Mouse (Mus musculus) inflammation-experienced regulatory T-cells, adult 16 weeks (primary cell): ENCODE measurements around the gene Mpv17. TPM values are rescaled to one million over a fixed set of nuclear protein-coding genes. Genes with fewer than 3 reads are reported as not detected.

Source experiments
- polyA plus RNA-seq: library from polyadenylated mRNA; unstranded; fragments of 100-300 nt; shearing (Covaris generic); gene quantifications from one replicate; pipeline ENCODE4 v1.2.1, GENCODE M21; 2017

The Mpv17 gene
- 47.9 TPM for polyA plus RNA-seq

DNA sequence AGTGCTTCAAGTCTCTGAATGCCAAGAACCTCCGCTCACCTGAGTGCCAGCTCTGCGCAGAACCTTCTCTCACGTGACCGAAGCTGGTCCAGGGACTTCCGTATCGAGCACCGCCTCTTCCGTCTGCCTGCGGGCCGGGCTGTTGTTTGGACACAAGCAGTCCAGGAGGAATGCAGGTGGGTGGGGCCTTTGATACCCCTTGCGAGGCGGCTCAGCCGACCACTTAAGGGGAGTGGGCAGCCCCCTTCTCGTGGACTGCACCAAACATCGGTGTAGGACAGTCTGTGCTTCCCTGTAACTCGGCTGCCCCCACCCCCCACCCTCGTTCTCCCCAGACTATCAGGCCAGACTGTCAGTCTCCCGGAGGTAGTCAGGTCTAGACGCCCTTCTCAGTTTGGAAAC is at the start of gene Mpv17:
Gene Mpv17, minus strand, starts transcription at position 100 of the 402 bp plus-strand sequence.

DNA sequence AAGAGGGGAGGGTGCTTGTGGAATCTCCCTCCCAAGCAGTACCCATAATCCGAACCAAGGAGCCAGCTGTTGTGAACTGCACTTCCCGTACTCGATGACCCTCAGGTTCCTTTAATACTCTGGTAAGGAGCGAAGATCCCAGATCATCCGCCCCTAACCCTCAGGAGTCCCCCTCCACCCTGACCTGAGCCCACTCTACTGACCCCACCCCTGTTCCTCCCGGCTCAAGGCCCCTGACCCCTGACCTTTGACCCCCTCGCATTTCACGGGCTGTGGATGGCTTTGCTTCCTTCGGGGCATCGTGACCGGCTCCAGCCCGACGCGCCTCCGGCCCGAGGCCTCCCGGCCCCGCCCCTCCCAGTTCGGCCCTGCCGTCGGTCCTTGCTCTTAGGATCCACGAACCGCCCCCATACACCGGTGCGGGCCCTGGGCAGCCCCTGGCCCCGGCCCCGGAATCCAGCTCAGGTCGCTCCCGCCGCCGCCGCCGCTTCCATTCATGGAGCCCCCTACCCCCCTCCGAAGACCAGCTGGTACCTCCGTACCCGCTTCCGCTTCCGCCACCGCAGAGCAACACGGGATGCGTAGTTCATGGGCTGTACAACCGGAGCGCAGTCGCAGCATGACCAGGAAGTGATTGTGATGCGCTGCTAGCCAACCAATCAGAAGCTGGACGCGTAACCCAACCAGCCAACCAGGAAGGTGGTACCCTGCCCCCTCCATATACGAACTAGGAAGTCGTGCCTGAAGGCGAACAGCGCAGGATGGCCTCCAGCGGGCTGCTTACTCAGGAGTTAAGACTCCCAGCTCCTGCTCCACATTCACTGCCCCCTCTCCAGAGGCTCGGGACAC is 47.9 kb upstream of the Mpv17 start, which contains the start of gene Zfp513:
Gene Zfp513, minus strand, starts transcription at position 562 of the 849 bp plus-strand sequence.

DNA sequence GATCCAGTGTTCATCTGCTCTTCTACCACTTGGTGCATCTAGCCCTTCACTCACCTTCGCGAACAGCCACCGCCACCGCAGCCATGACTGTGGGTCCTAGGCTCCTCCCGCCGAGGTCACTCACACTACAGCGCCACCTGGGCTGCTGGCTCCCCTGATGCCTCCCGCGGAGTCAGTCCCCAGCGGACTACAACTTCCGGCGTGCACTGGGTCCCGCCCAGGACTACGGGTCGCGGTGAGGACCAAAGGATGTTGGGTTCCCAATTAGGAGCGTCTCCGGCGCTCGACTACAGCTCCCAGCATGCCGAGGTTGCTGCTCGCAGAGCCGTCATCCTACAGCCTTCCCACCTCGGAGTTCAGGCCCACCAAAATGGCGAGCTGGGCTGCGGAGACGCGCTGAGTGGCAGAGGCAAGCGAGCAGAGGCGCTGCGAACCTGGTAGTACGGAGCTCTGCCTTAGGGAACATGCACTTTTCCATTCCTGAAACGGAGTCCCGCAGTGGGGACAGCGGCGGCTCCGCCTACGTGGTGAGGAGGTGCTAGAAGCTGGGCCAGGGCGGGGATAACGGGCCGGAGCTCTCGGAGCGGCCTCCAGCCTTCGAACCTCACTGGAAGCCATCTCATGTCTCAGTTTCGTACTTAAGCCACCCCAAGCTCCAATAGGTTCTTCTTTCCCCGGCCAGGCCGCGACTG is 39.0 kb upstream of the Mpv17 start, which contains the start of the genes Snx17 and Eif2b4:
Gene Snx17, plus strand, starts transcription at position 289 of the 692 bp plus-strand sequence.
Gene Eif2b4, minus strand, starts transcription at position 492 of the 692 bp plus-strand sequence.

DNA sequence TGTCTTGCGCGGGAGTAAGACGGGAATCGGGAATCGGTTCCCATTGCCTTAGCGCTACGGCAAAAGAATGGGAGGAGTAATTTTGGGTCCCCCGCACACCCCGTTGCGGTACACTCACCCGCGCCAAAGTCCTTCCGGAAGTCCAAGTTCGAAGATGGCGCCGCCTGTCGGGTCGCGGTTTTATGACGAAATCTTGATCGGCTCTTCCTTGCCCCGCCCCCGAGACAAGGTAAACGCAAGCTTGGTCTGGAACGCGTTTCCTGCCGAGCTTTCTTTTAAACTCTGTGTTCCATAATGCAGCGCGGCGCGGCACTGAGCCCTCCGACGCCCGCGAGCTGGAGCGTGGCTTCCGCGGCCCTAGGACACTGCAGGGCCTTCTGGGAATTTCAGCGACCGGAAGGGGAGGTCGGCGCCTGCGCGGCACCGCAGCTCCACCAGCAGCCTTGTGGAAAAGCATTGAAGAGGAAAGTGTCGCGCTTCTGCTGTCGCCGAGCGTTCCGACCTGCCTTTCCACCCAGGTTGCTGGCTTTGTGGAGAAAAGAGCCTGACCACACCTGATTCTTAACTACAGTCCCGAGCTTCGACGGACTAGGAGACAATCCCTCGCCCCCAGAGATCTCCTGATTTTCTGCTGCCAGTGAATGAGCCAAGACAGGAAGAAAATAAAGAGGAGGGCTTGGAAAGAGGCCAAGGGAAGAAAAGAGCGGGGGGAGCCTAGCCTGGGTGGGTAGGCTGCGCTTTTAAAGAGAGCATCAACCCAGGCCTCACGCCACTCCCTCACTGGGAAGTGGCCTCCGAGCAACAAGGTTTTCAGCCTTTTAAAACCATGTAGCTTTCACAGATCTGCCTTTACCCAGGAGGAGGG is 25.9 kb upstream of the Mpv17 start, which contains the start of the genes Gm29609 and Gtf3c2:
Gene Gm29609, minus strand, starts transcription at position 146 of the 865 bp plus-strand sequence.
Gene Gtf3c2, minus strand, starts transcription at position 379 of the 865 bp plus-strand sequence.

DNA sequence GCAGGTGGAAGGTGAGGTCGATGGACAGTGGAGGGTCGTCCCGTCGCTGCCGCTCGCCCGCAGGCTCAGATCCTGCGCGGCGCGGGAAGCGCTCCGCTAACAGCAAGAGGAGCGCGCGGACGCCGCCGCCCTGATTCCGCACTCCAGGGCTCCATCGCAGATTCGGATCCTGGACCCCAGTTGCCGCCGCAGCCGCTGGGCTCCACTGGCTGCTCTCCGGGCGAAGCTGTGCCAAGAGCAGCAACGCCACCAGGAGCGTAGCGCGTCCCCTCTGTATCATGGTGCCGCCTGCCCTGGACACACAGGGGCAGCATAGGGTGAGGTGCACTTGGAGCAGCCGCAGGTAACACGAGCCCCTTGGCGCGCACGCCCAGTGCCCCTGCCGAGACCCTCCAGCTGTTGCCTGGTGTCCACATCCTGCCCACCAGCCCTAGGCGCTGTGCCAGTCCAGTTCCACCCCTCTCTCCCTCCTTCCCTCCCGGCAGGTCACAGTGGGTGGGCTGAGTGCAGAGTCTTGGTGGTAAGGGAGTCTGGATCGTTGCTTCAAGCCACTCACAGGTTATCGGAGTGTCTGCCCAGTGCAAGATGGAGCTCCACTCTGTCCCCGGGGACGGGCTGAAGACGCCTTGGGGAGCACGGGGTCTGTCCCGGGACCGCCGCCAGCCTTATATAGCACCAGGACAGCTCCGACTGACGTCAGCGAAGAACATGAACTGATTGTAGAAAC is 15.6 kb downstream of the Mpv17 start, which contains the start of gene Ucn:
Gene Ucn, minus strand, starts transcription at position 589 of the 727 bp plus-strand sequence.

DNA sequence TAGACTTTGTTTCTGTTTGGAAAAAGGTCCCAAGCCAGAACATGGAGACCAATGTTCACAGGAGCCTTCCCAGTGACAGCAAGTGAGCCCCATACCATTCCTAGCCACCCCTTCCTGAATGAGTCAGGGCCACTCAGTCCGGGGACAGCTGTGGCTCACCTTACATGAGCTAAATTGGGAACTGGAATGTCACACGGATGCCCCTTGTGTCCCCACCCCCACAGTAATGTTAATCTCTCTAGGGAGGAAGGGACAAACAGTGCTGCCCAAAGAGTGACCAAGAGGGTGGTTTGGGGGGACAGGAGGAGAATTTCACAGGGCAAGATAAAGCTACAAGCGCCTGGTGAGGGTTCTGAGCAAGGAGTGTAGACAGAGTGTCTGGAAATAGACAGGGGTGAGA is 37.7 kb downstream of the Mpv17 start, which contains the start of gene Trim54:
Gene Trim54, plus strand, starts transcription at position 359 of the 400 bp plus-strand sequence.

DNA sequence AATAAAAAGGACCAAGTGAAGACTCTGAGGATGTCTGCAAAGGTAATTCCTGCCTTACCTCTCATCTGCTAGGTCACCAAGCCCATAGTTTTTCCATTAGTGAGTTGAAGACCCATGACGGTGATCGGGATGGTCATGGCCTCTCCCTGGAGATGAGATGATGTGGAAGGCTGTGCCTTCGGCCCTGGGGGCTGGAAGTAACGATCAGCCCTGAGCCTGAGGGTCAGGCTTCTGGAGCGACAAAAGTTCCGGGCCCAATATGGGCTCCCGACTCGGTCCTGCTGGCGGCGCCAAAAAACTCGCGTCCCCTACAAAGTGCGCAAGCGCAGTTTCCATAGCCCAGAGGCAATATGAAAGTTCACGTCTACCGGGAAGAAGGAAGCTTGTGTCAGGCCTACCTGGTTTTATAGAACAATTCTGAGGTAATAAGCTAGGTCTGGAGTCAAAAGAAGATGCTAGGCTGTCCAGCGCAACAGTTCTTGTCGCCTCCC is 46.0 kb downstream of the Mpv17 start, which contains the start of gene Slc30a3:
Gene Slc30a3, minus strand, starts transcription at position 238 of the 491 bp plus-strand sequence.

DNA sequence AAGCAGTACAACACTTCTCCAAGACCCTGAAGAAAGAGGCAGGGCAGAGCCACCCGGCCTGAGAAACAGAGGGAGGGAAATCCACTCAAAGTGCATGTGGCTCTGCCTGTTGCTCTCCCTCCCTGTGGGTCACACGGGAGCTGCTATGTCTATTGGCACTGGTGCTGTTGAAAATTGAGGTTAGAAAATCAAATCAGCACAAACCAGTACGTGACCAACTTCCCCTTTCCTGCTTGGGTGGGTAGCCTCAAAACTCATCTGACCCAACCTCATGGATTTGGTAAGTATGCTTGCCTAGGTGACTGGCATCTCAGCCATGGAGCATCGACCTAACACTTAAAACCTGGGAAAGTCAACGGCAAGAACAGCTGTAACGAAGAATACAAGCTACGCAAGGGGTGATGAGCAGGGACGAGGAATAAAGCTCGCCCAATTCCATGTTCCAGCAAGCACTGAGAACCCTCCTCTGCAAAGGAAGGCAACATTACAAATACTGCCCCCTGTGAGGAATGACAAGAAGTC is 48.2 kb downstream of the Mpv17 start, which contains the start of gene Dnajc5g:
Gene Dnajc5g, plus strand, starts transcription at position 472 of the 522 bp plus-strand sequence.

Other genes with a start within 250 kb of the Mpv17 start
- gene Ost4, start 246.5 kb downstream of the Mpv17 start, polyA plus RNA-seq, result 318 TPM
- 5.9 TPM for gene Emilin1, start 240.8 kb downstream of the Mpv17 start, polyA plus RNA-seq
- 27.2 TPM for gene Khk, start 232.8 kb downstream of the Mpv17 start, polyA plus RNA-seq
- 0.21 TPM for gene Cgref1, start 208.7 kb downstream of the Mpv17 start, polyA plus RNA-seq
- 236 TPM for gene Preb, start 193.9 kb downstream of the Mpv17 start, polyA plus RNA-seq
- not detected for gene Tcf23, start 185.6 kb downstream of the Mpv17 start, polyA plus RNA-seq
- 94.0 TPM for gene Atraid, start 105.9 kb downstream of the Mpv17 start, polyA plus RNA-seq
- gene Slc5a6, start 105.3 kb downstream of the Mpv17 start, polyA plus RNA-seq, result 15.0 TPM
- gene Cad, start 99.5 kb downstream of the Mpv17 start, polyA plus RNA-seq, result 32.5 TPM
- gene Dnajc5g, start 48.0 kb downstream of the Mpv17 start, polyA plus RNA-seq, result not detected
- 0.72 TPM for gene Slc30a3, start 46.0 kb downstream of the Mpv17 start, polyA plus RNA-seq
- gene Trim54, start 37.5 kb downstream of the Mpv17 start, polyA plus RNA-seq, result not detected
- gene Ucn, start 15.4 kb downstream of the Mpv17 start, polyA plus RNA-seq, result not detected
- 1.2 TPM for gene Gm29609, start 25.7 kb upstream of the Mpv17 start, polyA plus RNA-seq
- gene Gtf3c2, start 25.9 kb upstream of the Mpv17 start, polyA plus RNA-seq, result 122 TPM
- 148 TPM for gene Snx17, start 39.0 kb upstream of the Mpv17 start, polyA plus RNA-seq
- 98.6 TPM for gene Eif2b4, start 39.2 kb upstream of the Mpv17 start, polyA plus RNA-seq
- gene Zfp513, start 48.1 kb upstream of the Mpv17 start, polyA plus RNA-seq, result 37.1 TPM
- 67.4 TPM for gene Ppm1g, start 66.4 kb upstream of the Mpv17 start, polyA plus RNA-seq
- gene Nrbp1, start 86.6 kb upstream of the Mpv17 start, polyA plus RNA-seq, result 209 TPM
- gene Gm9970, start 87.0 kb upstream of the Mpv17 start, polyA plus RNA-seq, result not detected
- gene Krtcap3, start 97.4 kb upstream of the Mpv17 start, polyA plus RNA-seq, result 45.4 TPM
- 10.7 TPM for gene Ift172, start 136.9 kb upstream of the Mpv17 start, polyA plus RNA-seq
- not detected for gene Fndc4, start 141.8 kb upstream of the Mpv17 start, polyA plus RNA-seq
- gene Gckr, start 143.2 kb upstream of the Mpv17 start, polyA plus RNA-seq, result not detected